Mouse (Mus musculus) erythroblast, adult 5-6 weeks (primary cell): ENCODE results near the gene Mtch1. TPM values are rescaled to one million over a fixed set of nuclear protein-coding genes. Genes with fewer than 3 reads are reported as not detected.

Source experiments
- ATAC-seq: replicated peaks from 2 replicates; pipeline ENCODE4 v1.8.0; 2016; ENCODE audit warnings: moderate number of reproducible peaks, mild to moderate bottlenecking, moderate TSS enrichment, inconsistent platforms; ENCODE audit not compliant: poor library complexity, low FRiP score, severe bottlenecking
- total RNA-seq, 2 experiments: library from RNA; stranded (forward) in 1 of 2; stranded (reverse) in 1 of 2; fragments of 150-400 nt in 1 of 2; fragments of 200-764, 138-1000 nt in 1 of 2; gene quantifications; 2 replicates each; pipeline versions ENCODE4 v1.2.3 to v1.2.4; 2015 to 2017; ENCODE audit warnings: low replicate concordance in 2 of 2

The Mtch1 gene
- total RNA-seq, 2 experiments from 2014 or later: 19.1 to 19.2 TPM

DNA sequence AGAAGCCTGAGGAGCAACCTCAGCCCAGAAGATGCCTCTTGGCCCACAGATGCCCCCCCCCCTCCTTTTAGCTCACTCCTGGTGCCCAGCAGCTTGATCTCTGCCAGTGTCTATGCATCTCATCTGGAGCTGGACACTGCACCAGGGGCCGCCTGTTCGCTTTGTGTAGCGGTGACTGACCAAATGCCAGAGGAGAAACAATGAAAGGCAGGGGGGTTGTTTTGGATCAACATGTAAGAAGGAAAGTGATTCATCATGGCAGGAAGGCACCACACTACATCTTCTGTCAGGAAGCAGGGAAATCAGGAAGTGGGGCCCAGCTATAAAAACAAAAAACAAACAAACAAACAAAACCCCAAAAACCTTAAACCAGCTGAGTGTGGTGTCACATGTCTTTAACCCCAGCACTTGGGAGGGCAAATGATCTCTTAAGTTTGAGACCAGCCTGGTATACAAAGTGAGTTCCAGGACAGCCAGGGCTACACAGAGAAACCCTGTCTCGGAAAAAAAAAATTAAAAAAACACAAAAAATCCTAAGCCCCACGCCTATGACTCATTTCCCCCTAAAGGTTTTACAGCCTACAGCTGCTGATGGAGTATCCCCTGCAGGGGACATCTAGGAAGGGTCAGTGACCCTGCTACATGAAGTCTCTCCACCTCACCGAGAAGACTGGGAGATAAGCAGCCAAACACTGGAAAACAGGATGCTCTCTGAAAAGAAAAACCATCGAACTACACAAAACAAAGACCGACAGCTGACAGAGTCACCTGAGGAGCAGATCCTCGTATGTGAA lies 31.9 kb downstream of the Mtch1 start:
- ATAC-seq: no peak

GRCm38 (mm10) chr17:29313300-29313699 lies 34.4 kb downstream of the Mtch1 start:
- ATAC-seq: no peak

DNA sequence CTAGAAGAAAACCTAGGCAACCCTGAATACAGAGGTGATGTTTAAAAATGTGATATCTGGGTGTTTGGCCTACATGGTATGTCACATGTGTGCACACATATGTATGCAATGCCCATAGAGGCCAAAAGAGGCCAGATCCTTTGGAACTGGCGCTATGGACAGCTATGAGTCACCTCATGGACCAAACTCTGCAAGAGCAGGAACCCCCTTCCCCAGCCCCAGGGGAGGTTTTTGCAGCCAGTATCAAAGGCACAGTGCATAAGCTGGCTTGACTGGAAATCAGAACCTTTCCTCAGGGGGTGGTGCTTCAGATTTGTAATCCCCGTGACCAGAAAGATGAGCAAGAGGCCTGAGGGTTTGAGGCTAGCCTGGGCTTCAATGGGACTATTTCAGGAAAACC lies 35.7 kb downstream of the Mtch1 start:
- no peak for ATAC-seq

DNA sequence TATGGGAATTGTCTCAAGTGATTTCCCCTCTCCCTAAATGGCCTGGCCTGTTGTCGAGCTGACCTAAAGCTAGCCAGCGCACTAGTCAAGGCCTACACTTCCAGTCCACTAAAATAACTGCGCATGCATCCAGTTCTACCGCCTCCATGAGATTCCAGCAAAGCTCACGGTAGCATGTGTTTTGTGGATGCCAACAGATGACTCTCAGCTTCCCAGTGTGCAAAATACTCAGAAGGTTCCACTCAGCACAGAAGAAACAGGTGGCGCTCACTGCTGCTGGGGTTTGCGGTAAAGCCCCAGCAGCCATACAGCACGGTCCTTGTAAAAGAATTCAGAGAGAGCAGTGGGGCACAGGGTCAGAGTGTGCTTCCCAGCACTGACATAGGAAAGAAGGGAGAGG lies 36.1 kb downstream of the Mtch1 start:
- no peak for ATAC-seq

DNA sequence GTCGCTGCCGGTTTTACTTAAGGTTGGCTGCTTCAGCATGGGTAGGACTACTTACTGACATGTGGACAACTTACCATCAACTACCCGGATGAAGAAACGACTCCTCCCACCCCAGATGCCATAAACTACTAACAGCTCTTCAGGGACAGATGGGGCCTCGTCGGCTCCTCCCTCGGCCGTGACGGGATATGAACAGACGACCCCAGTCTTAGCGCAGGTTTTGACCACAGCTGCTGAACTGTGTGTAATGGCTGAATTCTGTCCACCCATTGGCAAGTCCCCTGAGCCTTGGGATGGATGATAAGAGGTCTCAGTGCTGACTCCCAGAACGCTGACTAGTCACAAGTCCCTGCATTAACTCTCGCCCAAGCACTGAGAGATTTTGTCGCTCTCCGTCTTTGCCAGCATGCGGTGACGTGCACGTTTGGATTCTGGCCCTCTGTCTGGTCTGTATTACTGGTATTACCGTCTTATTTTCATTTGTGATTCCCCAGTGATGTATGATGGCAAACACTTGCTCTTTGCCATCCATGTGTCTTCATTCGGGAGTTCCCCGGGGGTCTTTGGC lies 37.6 kb downstream of the Mtch1 start:
- ATAC-seq: no peak

DNA sequence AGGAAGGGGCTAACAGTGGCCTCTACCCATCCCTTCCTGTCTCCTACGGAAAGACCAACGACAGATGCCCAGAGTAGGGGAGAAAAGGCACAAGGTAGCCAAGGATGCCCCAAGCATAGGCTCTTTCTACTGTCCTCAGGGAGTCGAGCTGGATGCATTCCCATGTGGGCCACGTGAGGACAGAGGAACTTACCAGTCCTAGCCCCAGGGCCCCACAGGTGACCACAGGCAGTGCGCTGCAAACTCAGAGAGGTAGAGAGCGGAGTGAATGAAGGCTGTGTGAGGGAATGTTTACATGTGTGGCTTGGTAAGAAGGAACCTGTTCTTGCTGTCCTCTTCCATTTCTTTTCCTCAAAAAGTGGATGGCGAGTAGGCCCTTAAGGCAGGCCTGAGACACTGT lies 41.9 kb downstream of the Mtch1 start:
- ATAC-seq: no peak

GRCm38 (mm10) chr17:29305058-29305806 lies 42.5 kb downstream of the Mtch1 start:
- no peak for ATAC-seq

GRCm38 (mm10) chr17:29304376-29305057 lies 43.2 kb downstream of the Mtch1 start:
- ATAC-seq: no peak

GRCm38 (mm10) chr17:29303856-29304255 lies 43.9 kb downstream of the Mtch1 start:
- no peak for ATAC-seq

DNA sequence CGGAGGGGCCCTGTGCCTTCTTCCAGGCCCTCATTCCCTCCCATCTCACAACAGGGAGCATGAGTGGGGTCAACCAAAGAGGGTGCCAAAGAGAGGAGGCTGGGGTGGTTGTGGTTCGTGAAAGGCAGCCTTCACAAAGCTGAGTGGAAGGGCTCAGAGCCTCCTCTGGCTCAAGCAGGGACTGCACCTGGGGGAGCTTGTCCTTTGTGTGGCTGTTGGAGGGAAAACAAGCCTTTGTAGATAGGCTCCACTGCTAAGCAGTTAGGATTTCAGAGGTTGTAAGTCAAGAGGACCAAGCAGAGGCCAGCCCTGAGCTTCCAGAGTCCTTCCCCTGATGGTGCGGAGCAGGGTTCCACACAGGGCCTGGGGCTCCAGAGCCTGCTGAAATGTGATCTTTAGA lies 44.6 kb downstream of the Mtch1 start:
- no peak for ATAC-seq

DNA sequence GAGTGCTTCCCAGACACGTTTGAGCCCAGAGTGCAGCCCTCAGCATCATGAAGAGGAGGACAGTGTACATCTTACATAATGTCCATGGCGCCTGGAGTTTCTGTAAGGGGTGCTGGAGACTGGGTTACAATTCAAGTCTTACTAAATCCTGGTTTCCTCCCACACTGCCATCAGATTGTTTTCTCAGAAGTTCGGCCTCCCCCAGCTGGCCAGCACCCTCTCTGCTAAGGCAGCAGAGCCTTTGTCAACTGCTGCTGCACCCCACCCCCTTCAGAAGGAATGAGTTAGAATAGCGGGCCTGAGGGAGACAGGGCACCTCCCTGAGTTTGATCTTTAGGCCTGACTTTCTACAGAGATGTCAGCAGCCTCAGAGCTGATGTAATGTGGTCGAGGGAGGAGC lies 45.6 kb downstream of the Mtch1 start:
- ATAC-seq: no peak

- no peak for ATAC-seq
These were observed 46.3 kb downstream of the Mtch1 start for GRCm38 (mm10) chr17:29301421-29301820.

GRCm38 (mm10) chr17:29300926-29301325 lies 46.8 kb downstream of the Mtch1 start:
- no peak for ATAC-seq

GRCm38 (mm10) chr17:29299282-29299681 lies 48.5 kb downstream of the Mtch1 start:
- ATAC-seq: no peak

DNA sequence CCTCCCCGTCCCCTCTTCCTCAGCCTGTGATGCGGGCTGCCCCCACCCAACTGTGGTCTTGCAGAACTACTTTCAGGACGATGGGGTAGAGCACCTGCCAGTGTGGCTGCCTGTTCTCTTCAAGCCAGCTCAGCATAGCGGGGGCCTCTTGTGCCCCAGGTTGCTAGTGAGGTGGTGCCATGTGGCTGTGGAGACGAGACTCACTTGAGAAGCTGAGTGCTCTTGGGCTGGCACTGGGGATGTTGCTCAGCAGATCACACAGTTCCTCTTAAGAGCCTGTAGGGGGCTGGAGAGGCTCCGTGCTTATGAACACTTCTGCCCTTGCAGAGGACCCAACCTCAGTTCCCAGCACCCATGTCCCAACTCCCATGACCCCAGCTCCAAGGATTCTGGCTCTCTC lies 49.9 kb downstream of the Mtch1 start:
- ATAC-seq: no peak

DNA sequence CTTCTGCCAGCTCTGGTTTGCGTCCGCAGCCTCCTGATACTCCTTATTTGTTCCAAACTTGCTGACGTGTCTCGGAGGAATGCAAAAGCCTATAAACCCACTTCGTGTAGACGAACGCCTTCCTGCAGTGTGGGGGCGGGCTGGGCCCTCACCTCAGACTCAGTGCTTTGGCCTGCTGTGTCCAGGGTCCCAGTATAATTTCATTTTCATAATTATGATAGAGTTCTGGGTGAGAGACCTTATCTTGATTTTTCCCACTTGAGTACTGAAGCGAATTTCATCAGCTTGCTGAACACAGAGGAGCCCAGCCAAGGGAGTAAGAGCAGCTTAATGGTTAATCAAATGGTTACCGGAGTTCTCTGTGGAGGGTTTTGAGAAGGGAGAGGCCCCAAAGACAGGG lies 50.4 kb downstream of the Mtch1 start:
- no peak for ATAC-seq

- ATAC-seq: no peak
These were observed 51.9 kb downstream of the Mtch1 start for GRCm38 (mm10) chr17:29295835-29296234.

- ATAC-seq: no peak
These were observed 53.7 kb downstream of the Mtch1 start for GRCm38 (mm10) chr17:29293807-29294605.

DNA sequence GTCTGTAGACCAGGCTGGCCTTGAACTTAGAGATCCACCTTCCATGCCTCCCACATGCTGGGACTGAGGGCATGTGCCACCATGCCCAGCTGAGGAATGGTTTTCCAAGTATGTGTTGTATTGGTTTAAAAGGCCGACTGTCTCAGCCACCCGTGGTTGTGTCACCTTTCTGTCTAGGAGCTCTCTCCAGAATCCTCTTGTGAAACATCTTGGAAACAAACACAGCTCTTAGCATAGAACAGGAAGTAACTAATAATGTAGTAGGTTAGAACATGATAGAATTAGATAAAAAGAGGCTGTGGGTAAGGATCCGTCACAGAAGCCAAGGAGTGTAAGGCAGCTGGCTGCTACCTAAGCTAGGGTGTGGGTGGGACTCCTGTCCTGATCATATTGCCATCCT lies 54.7 kb downstream of the Mtch1 start:
- ATAC-seq: no peak

GRCm38 (mm10) chr17:29291793-29292192 lies 55.9 kb downstream of the Mtch1 start:
- no peak for ATAC-seq
